ENCODE assay signal across 17 mouse cellular contexts in genomic region chr12:99999726-100000125, GRCm38 (mm10).
"Had no signal": no experiment of that assay in that cellular context is flagged by ENCODE, and none has a peak within 500 bp of the region (broad histone marks: within the 10 kb centered on the region; RNA-seq: fewer than 3 reads in every experiment).

No protein-coding gene starts in this region.

- H3K4me1 ChIP-seq: megakaryocyte, embryonic 14.5 days; midbrain, embryonic 13.5 days; midbrain, embryonic 15.5 days; neural tube, embryonic 12.5 days; stomach, embryonic 15.5 days had no signal

- DNase-seq: lung, adult 2 months; lung, postnatal 14 days; lung, postnatal 36 days; right cerebral cortex, postnatal 14 days; thymus, adult 2 months; thymus, postnatal 25 days; thymus, postnatal 4 days had no signal

- H3K9ac ChIP-seq: lung, embryonic 15.5 days; midbrain, embryonic 13.5 days; midbrain, embryonic 15.5 days; neural tube, embryonic 12.5 days; stomach, embryonic 15.5 days had no signal

- H3K4me2 ChIP-seq: lung, embryonic 15.5 days; midbrain, embryonic 11.5 days; midbrain, embryonic 13.5 days; midbrain, embryonic 15.5 days; neural tube, embryonic 12.5 days; stomach, embryonic 15.5 days had no signal

- H3K27me3 ChIP-seq: lung, embryonic 15.5 days; midbrain, embryonic 13.5 days; midbrain, embryonic 15.5 days; neural tube, embryonic 12.5 days; stomach, embryonic 15.5 days had no signal

- H3K27ac ChIP-seq: lung, embryonic 15.5 days; macrophage; midbrain, embryonic 13.5 days; midbrain, embryonic 15.5 days; neural tube, embryonic 12.5 days; stomach, embryonic 15.5 days; stomach, postnatal 0 days had no signal

- ATAC-seq: lung, postnatal 0 days; midbrain, embryonic 13.5 days; midbrain, embryonic 15.5 days had no signal

- H3K9me3 ChIP-seq: lung, embryonic 15.5 days; megakaryocyte, embryonic 14.5 days; midbrain, embryonic 15.5 days; neural tube, embryonic 12.5 days; stomach, embryonic 15.5 days had no signal

- H3K36me3 ChIP-seq: lung, embryonic 15.5 days; midbrain, embryonic 13.5 days; midbrain, embryonic 15.5 days; neural tube, embryonic 12.5 days; stomach, embryonic 15.5 days had no signal

- H3K4me3 ChIP-seq: lung, embryonic 15.5 days; megakaryocyte, embryonic 14.5 days; midbrain, embryonic 13.5 days; midbrain, embryonic 15.5 days; neural tube, embryonic 12.5 days; stomach, embryonic 15.5 days had no signal
